Mouse (Mus musculus) midbrain, embryonic 16.5 days (tissue): ENCODE measurements around the gene Clhc1. TPM values are rescaled to one million over a fixed set of nuclear protein-coding genes. Genes with fewer than 3 reads are reported as not detected.

Experiments
- ATAC-seq: fragments of 200-750 bp; cut with Nextera tagmentation; 2 replicates; pipeline ENCODE4 v1.8.0; 2017; ENCODE audit warnings: moderate TSS enrichment
- H3K27ac ChIP-seq: fragments of 300-500 bp; sonication (generic); 2 replicates; pipeline ENCODE4 v1.5.1; 2014; ENCODE audit warnings: mild to moderate bottlenecking, low read length, mixed read lengths
- H3K27me3 ChIP-seq: fragments of 300-500 bp; sonication (generic); 2 replicates; pipeline ENCODE4 v1.6.1; 2014; ENCODE audit warnings: low read depth, low read length, mixed read lengths; ENCODE audit not compliant: control insufficient read depth, insufficient read depth
- H3K36me3 ChIP-seq: fragments of 300-500 bp; sonication (generic); 2 replicates; pipeline ENCODE4 v1.6.1; 2014; ENCODE audit warnings: mild to moderate bottlenecking, low read length, moderate library complexity, mixed read lengths; ENCODE audit not compliant: control insufficient read depth, insufficient read depth
- H3K4me1 ChIP-seq: fragments of 300-500 bp; sonication (generic); 2 replicates; pipeline ENCODE4 v1.6.1; 2014; ENCODE audit warnings: mild to moderate bottlenecking, low read length, mixed read lengths; ENCODE audit not compliant: control insufficient read depth, insufficient read depth
- H3K4me2 ChIP-seq: fragments of 300-500 bp; sonication (generic); 2 replicates; pipeline ENCODE4 v1.6.1; 2014; ENCODE audit warnings: mild to moderate bottlenecking, low read length, mixed read lengths
- H3K4me3 ChIP-seq: fragments of 300-500 bp; sonication (generic); 2 replicates; pipeline ENCODE4 v1.5.1; 2014; ENCODE audit warnings: low read depth, mild to moderate bottlenecking, low read length, moderate library complexity, mixed read lengths
- H3K9ac ChIP-seq: fragments of 300-500 bp; sonication (generic); 2 replicates; pipeline ENCODE4 v1.6.1; 2014; ENCODE audit warnings: low read depth, low read length, mixed read lengths
- H3K9me3 ChIP-seq: fragments of 300-500 bp; sonication (generic); replicated peaks from 2 replicates; pipeline ENCODE4 v1.6.1; 2014; ENCODE audit warnings: mild to moderate bottlenecking, low read length, mixed read lengths; ENCODE audit not compliant: control insufficient read depth, poor library complexity, severe bottlenecking
- WGBS: fragments of 180-500 bp; shearing (Covaris S2); extraction: QIAGEN DNeasy Blood & Tissue Kit; methylation state at CpG from one replicate; pipeline ENCODE4 v1.1.7; 2014; 5-methylcytosine and 5-hydroxymethylcytosine counted together
- polyA plus RNA-seq: library from polyadenylated mRNA; unstranded; fragments of >200 nt; fragmentation: Nextera tagmentation; extraction: Ambion mirVana; gene quantifications from 2 replicates; pipeline ENCODE4 v1.2.1, GENCODE M21; 2015

The Clhc1 gene
- polyA plus RNA-seq, result 0.12 and 0.14 TPM in 2 replicates

GRCm38 (mm10) chr11:29547752-29548503 lies at the start of gene Clhc1, which contains the start of gene Rps27a:
Clhc1 (plus strand) TSS chr11:29547950.
Rps27a (minus strand) TSS chr11:29548109.
- peak; percentile 99 for ATAC-seq
- Histone ChIP-seq H3K9ac (peak within 1 kb of the TSS; percentile 88), H3K9me3 (no peaks in the 10 kb centered on the region), H3K36me3 (peaks cover 13% of the 10 kb centered on the region), H3K27me3 (no peaks in the 10 kb centered on the region), H3K4me2 (peak within 1 kb of the TSS; percentile 71), H3K4me3 (peak within 1 kb of the TSS; percentile 86), H3K27ac (peak within 1 kb of the TSS; percentile 94), H3K4me1 (peaks cover 13% of the 10 kb centered on the region)
- WGBS, result under 1% methylated on average over 46 of the region's 46 CpGs

DNA sequence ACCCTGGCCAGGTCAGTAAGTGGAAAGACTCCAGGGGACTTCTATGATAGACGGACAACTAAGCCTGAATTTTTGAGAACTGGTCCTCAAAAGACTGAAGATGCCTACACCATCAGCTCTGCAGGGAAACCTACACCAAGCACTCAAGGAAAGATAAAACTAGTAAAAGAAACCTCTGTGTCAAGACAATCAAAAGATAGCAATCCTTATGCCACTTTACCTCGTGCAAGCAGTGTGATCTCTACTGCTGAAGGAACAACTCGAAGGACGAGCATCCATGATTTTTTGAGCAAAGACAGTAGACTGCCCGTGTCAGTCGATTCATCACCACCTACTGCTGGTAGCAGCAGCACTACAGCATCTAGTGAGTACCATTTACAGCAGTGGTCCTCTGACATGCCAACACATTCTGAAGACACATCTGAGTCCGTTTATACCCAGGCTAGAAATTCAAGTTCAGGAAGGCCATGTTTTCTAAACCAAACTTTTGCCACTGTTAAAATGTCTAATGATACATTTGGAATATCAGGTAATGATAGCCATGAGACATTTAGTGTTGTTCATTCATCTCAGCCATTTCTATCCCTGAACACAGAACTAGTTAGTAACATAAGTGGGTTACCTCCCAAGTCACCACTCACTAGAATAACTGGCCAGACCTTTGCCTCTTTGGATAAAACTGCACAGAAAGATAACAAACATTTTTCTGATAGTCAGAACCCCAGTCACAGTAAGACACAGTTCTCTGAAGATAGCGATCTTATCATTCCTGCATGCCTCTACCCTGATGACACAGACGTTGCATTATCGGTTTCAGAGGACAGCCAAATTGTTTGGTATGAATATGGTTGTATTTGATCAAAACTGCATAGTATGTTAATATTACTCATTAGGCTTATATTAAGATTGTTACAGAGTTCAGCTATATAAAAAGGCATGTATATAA lies 43.5 kb upstream of the Clhc1 start:
- Histone ChIP-seq H3K4me2 (no peak overlapping the region), H3K9me3 (no peaks in the 10 kb centered on the region), H3K36me3 (peaks cover 32% of the 10 kb centered on the region), H3K4me1 (no peaks in the 10 kb centered on the region), H3K27ac (no peak overlapping the region), H3K4me3 (no peak overlapping the region), H3K9ac (no peak overlapping the region), H3K27me3 (no peaks in the 10 kb centered on the region)
- 94% methylated on average over 10 of the region's 10 CpGs for WGBS
- ATAC-seq, result no peak

GRCm38 (mm10) chr11:29504899-29505625 lies 42.7 kb upstream of the Clhc1 start:
- Histone ChIP-seq H3K27me3 (no peaks in the 10 kb centered on the region), H3K36me3 (peaks cover 29% of the 10 kb centered on the region), H3K27ac (no peak overlapping the region), H3K9ac (no peak overlapping the region), H3K9me3 (no peaks in the 10 kb centered on the region), H3K4me2 (no peak overlapping the region), H3K4me1 (no peaks in the 10 kb centered on the region), H3K4me3 (no peak overlapping the region)
- no peak for ATAC-seq
- 96% methylated on average over 2 of the region's 2 CpGs for WGBS

- no peak overlapping the region for H3K9ac ChIP-seq
- H3K27me3 ChIP-seq, result no peaks in the 10 kb centered on the region
- no peak overlapping the region for H3K27ac ChIP-seq
- H3K9me3 ChIP-seq, result no peaks in the 10 kb centered on the region
- no peak overlapping the region for H3K4me2 ChIP-seq
- 94% methylated on average over 1 of the region's 1 CpGs for WGBS
- no peak overlapping the region for H3K4me3 ChIP-seq
- H3K36me3 ChIP-seq, result peaks cover 11% of the 10 kb centered on the region
- no peaks in the 10 kb centered on the region for H3K4me1 ChIP-seq
- ATAC-seq, result no peak
Observed at GRCm38 (mm10) chr11:29509421-29509820, 38.3 kb upstream of the Clhc1 start.

GRCm38 (mm10) chr11:29512818-29513535 lies 34.8 kb upstream of the Clhc1 start:
- Histone ChIP-seq H3K9ac (no peak overlapping the region), H3K4me3 (no peak overlapping the region), H3K4me1 (no peaks in the 10 kb centered on the region; the same call in 1 of the 2 replicates), H3K27ac (no peak overlapping the region), H3K4me2 (no peak overlapping the region), H3K27me3 (no peaks in the 10 kb centered on the region), H3K9me3 (no peaks in the 10 kb centered on the region), H3K36me3 (peaks cover 5% of the 10 kb centered on the region; the same call in 1 of the 2 replicates)
- WGBS, result 92% methylated on average over 4 of the region's 4 CpGs
- ATAC-seq, result no peak

GRCm38 (mm10) chr11:29514325-29514681 lies 33.4 kb upstream of the Clhc1 start:
- peak; percentile 3 for ATAC-seq
- Histone ChIP-seq H3K27me3 (no peaks in the 10 kb centered on the region), H3K4me3 (peak overlapping the region; percentile 56), H3K36me3 (peaks cover 5% of the 10 kb centered on the region; the same call in 1 of the 2 replicates), H3K4me1 (no peaks in the 10 kb centered on the region; the same call in 1 of the 2 replicates), H3K27ac (peak overlapping the region; percentile 73), H3K4me2 (peak overlapping the region; percentile 59), H3K9ac (peak overlapping the region; percentile 49; the same call in 1 of the 2 replicates), H3K9me3 (no peaks in the 10 kb centered on the region)
- WGBS, result 32% methylated on average over 10 of the region's 10 CpGs

DNA sequence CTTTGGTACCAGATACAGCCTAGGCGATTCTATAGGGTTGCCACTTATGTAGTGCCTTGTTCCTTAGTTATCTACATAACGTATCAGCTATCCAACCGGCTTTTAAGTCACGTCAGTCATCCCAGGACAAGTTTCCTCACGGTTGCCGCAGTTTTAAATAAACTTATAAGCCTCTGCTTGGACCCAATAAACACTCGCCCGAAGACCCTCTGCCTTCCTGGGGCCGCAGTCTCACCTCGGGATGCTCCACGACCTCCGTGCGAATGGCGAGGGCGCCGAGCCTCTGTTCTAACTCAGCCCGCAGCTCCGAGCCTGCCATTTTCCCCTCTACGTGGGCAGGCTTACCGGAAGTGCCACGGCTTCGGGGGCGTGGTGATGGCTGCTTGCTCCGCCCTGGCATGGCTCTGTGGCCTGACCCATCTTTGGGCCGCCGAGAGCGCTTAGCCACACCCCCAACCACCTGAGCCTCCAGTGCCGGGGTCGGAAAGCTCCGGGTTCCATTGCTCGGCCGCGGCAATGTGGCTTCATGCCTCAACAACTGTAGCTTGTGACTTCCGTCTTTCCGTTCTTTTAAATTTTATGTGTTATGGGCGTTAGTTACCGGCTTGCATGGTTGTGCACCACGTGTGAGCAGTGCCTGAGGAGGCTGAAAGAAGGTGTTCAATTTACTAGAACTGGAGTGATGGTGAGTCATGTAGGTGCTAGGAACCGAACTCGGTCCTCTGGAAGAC lies 32.9 kb upstream of the Clhc1 start, which contains the start of gene Prorsd1:
Prorsd1 (minus strand) TSS at position 352 of the 731 bp plus-strand sequence.
- WGBS, result 4% methylated on average over 40 of the region's 40 CpGs
- Histone ChIP-seq H3K27ac (peak within 1 kb of the TSS; percentile 73), H3K4me3 (peak within 1 kb of the TSS; percentile 56), H3K4me1 (no peaks in the 10 kb centered on the region; the same call in 1 of the 2 replicates), H3K9ac (peak within 1 kb of the TSS; percentile 49), H3K9me3 (no peaks in the 10 kb centered on the region), H3K27me3 (no peaks in the 10 kb centered on the region), H3K36me3 (peaks cover 3% of the 10 kb centered on the region; the same call in 1 of the 2 replicates), H3K4me2 (peak within 1 kb of the TSS; percentile 59)
- ATAC-seq, result peak; percentile 99
